Mouse (Mus musculus): ENCODE data around the gene Calml4. TPM values are rescaled to one million over a fixed set of nuclear protein-coding genes. Genes with fewer than 3 reads are reported as not detected.

The Calml4 gene
- 1 to 10 TPM in 1 of 2 experiments, not detected in 1; 3.1 TPM for polyA plus RNA-seq (2017; shearing (Covaris generic))

DNA sequence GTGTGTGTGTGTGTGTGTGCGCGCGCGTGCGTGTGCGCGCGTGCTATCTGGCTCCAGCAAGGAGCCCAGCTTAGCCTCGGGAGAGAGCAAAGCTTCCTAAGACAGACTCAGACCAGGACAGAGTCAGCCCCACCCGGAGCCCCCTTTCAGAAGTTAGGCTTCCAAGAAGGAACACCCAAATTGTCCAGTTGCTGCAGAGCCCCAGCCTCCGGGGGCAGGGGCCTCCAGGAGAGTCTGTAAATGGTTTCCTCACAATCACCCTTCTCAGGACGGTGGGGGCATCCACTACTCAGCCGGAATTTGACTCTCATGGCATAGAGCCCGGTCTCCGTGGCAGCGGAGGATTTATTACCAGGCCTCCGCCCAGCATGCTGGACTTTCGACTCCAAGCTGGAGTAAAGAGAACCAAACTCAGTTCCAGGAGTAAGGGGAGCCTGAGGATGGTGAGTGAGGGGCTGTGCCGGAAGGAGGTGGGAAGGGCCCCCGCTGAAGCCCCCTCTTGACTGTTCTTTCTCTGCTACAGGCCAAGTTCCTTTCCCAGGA, at the start of gene Calml4:
Gene Calml4 (plus strand): TSS at position 362 of the 543 bp plus-strand sequence.

DNA sequence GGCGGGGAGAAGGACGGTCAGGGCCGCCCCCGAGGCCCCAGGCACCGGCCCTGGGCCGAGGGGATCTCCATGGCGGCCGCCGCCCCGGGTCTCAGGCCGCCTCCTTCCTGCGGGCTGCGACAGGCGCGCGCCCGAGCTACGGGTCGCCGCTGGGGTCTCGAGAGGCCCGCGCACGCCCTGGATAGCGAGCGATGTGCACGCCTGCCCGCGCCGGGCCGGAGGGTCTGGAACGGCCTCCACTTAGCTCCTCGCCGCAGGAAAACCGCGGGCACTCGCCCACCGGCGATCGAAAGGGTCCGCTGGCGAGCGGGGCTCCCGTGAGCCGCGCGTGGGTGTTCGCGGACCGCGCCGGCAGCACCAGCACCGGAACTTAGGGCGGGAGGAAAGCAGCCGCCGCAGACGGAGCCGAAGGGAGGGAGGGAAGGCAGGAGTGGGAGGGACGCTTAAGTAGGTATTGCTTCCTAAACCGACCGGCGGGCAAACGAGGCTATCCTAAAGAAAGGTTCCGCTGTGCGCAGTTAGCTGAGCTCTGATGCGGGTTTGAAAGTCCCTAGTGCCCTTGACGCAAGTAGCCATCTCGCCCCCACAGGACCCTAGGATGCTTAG, 46.3 kb upstream of the Calml4 start, which contains the start of gene Fem1b:
Gene Fem1b (minus strand): TSS at position 419 of the 606 bp plus-strand sequence.

DNA sequence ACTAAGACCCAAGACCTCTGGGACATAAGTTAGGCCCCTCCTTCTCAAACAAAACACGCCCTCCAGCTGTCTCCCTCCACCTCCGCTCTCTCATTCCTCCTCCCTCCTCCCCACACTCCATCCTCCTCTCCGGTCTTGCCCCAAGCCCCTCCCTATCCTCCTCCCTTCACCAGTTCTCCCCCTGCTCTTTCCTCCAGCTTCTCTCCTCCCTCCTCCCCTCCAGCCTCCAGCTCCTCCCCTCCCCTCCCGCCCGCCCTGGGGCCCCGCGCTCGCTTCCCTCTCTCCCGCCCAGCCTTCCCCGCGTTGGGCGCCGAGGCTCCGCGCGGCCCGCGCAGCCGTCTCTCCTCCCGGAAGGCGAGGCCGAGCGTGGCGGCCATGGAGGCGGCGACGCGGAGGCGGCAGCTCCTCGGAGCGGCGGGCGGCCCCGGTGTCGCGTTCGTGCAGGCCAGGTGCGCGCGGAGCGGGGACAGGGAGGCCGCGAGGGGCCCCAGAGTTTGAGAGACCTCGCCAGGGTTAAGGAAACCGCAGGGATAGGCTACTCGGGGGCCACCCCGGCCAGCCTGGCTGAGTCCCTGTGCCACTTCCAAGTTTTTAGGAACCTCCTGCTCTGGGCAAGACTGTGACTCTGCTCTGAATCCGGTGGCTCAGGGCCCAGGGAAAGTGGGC, 19.2 kb upstream of the Calml4 start, which contains the start of gene Cln6:
Gene Cln6 (plus strand): TSS at position 280 of the 666 bp plus-strand sequence.

Other genes with a start within 250 kb of the Calml4 start
- under 1 TPM; 0.23 to 0.77 TPM for gene Itga11, start 180.3 kb upstream of the Calml4 start, polyA plus RNA-seq (2017; shearing (Covaris generic))
- 10 to 100 TPM; 13.3 TPM for gene Fem1b, start 46.1 kb upstream of the Calml4 start, polyA plus RNA-seq (2017; shearing (Covaris generic))
- 10 to 100 TPM in 1 of 2 experiments, 1 to 10 TPM in 1; 7.7 to 11.8 TPM for gene Cln6, start 19.3 kb upstream of the Calml4 start, polyA plus RNA-seq (2017; shearing (Covaris generic))
- gene Pias1, start 129.8 kb downstream of the Calml4 start, polyA plus RNA-seq (2017; shearing (Covaris generic)), result 100 to 1,000 TPM in 1 of 2 experiments, 10 to 100 TPM in 1; 94.4 to 100 TPM

All from inflammation-experienced regulatory T-cells (primary cell).